In genomic region chr10:69803135-69803756, GRCm38 (mm10) we compare ENCODE assay signal across 10 mouse cellular contexts.
DNase-seq lines count a peak whose midpoint lies in the region; ATAC-seq lines count a peak whose summit lies in the region.
"Had no signal": no experiment of that assay in that cellular context is flagged by ENCODE, and none has a peak within 500 bp of the region (broad histone marks: within the 10 kb centered on the region; RNA-seq: fewer than 3 reads in every experiment).

No protein-coding gene starts in this region.

- peak; percentile 88 for ATAC-seq in hindbrain, embryonic 15.5 days (ENCODE audit: low FRiP score, low read depth)
- ATAC-seq in midbrain, embryonic 15.5 days (replicated peaks) = peak; percentile 86
- no peak for ATAC-seq in liver, embryonic 12.5 days

- H3K27me3 ChIP-seq in hindbrain, embryonic 15.5 days = no peaks in the 10 kb centered on the region
- H3K27me3 ChIP-seq in midbrain, embryonic 15.5 days (replicated peaks) = no peaks in the 10 kb centered on the region
- no peaks in the 10 kb centered on the region for H3K27me3 ChIP-seq in liver, embryonic 12.5 days (replicated peaks)

- H3K9ac ChIP-seq in hindbrain, embryonic 15.5 days = no peak overlapping the region
- no peak overlapping the region for H3K9ac ChIP-seq in midbrain, embryonic 15.5 days
- H3K9ac ChIP-seq in liver, embryonic 12.5 days = no peak overlapping the region

- peaks cover 34% of the 10 kb centered on the region for H3K4me1 ChIP-seq in hindbrain, embryonic 15.5 days (replicated peaks)
- peaks cover 29% of the 10 kb centered on the region for H3K4me1 ChIP-seq in midbrain, embryonic 15.5 days
- H3K4me1 ChIP-seq in liver, embryonic 12.5 days = no peaks in the 10 kb centered on the region

- no peaks in the 10 kb centered on the region for H3K9me3 ChIP-seq in hindbrain, embryonic 15.5 days
- no peaks in the 10 kb centered on the region for H3K9me3 ChIP-seq in midbrain, embryonic 15.5 days
- no peaks in the 10 kb centered on the region for H3K9me3 ChIP-seq in liver, embryonic 12.5 days (replicated peaks)

- peak; percentile 6 for DNase-seq in 3T3-L1 (ENCODE audit: low read depth, low spot score)
- peak; percentile 58 for DNase-seq in embryo, embryonic 10.5 days (ENCODE audit: low spot score)
- no peak for DNase-seq in thymus, postnatal 36 days
- DNase-seq in kidney, adult 9 months = no peak
- no peak for DNase-seq in lung, postnatal 10 days
- DNase-seq: thymus, adult 18-20 months had no signal

- peak overlapping the region; percentile 70 for H3K27ac ChIP-seq in hindbrain, embryonic 15.5 days (replicated peaks)
- peak overlapping the region; percentile 71 for H3K27ac ChIP-seq in midbrain, embryonic 15.5 days
- no peak overlapping the region for H3K27ac ChIP-seq in liver, embryonic 12.5 days

- peak overlapping the region; percentile 23 for H3K4me2 ChIP-seq in hindbrain, embryonic 15.5 days
- H3K4me2 ChIP-seq in midbrain, embryonic 15.5 days = peak overlapping the region; percentile 3; the same call in 1 of the 2 replicates
- no peak overlapping the region for H3K4me2 ChIP-seq in liver, embryonic 12.5 days

- H3K4me3 ChIP-seq in hindbrain, embryonic 15.5 days = no peak overlapping the region
- no peak overlapping the region for H3K4me3 ChIP-seq in midbrain, embryonic 15.5 days
- H3K4me3 ChIP-seq in liver, embryonic 12.5 days = no peak overlapping the region
- H3K4me3 ChIP-seq: myocyte had no signal

- 39% methylated on average over 14 of the region's 14 CpGs for WGBS in hindbrain, embryonic 15.5 days
- 51% methylated on average over 14 of the region's 14 CpGs for WGBS in midbrain, embryonic 15.5 days
- WGBS in liver, embryonic 12.5 days (ENCODE audit: insufficient replicate concordance) = 70% methylated on average over 14 of the region's 14 CpGs

- no peaks in the 10 kb centered on the region for H3K36me3 ChIP-seq in hindbrain, embryonic 15.5 days
- no peaks in the 10 kb centered on the region for H3K36me3 ChIP-seq in midbrain, embryonic 15.5 days (replicated peaks)
- H3K36me3 ChIP-seq in liver, embryonic 12.5 days = no peaks in the 10 kb centered on the region

Comparison
In these comparisons a context has a peak if more than half of its experiments do, and no peak if none do; other contexts are left out.
1. DNase-seq: peak in 3T3-L1 (single experiment) and embryo, embryonic 10.5 days (single experiment); none in thymus, postnatal 36 days (0 of 2), kidney, adult 9 months (single experiment) and lung, postnatal 10 days (single experiment).